Mouse (Mus musculus) CH12.LX (cell line): ENCODE results near the gene Mlph. TPM values are rescaled to one million over a fixed set of nuclear protein-coding genes. Genes with fewer than 3 reads are reported as not detected.

Experiments
- DNase-seq: peaks from one replicate; pipeline ENCODE4 v3.0.0-alpha.2; 2013; ENCODE audit errors: extremely low read depth
- H3K27ac ChIP-seq: 2 replicates; pipeline ENCODE4 v1.5.1; 2012; ENCODE audit warnings: low read depth, mild to moderate bottlenecking, control low read depth, moderate library complexity; ENCODE audit not compliant: insufficient read depth
- H3K27me3 ChIP-seq: replicated peaks from 2 replicates; pipeline ENCODE3; 2012; ENCODE audit warnings: inconsistent platforms
- H3K36me3 ChIP-seq, 2 experiments: replicated peaks in 1 of 2; 2 replicates each; pipeline versions ENCODE3 to v1.6.1; 2012; ENCODE audit warnings: inconsistent platforms in 1 of 2, low read length in 1 of 2, mild to moderate bottlenecking in 1 of 2, mixed read lengths in 1 of 2, moderate library complexity in 1 of 2; ENCODE audit not compliant: control insufficient read depth in 1 of 2, insufficient read depth in 1 of 2
- H3K4me1 ChIP-seq, 2 experiments: 2 replicates each; pipeline ENCODE4 v1.6.1; 2012; ENCODE audit warnings: inconsistent platforms in 1 of 2, moderate library complexity in 1 of 2; ENCODE audit not compliant: insufficient read depth in 2 of 2, control insufficient read depth in 1 of 2
- H3K4me2 ChIP-seq: 2 replicates; pipeline ENCODE4 v1.6.1; 2012; ENCODE audit warnings: low read depth, mild to moderate bottlenecking, control low read depth; ENCODE audit not compliant: poor library complexity, insufficient read depth, severe bottlenecking
- H3K4me3 ChIP-seq, 3 experiments: fragments of 150-350 bp in 1 of 3; sonication (generic) in 1 of 3; replicated peaks in 1 of 3; 2 replicates each; pipeline versions ENCODE3 to v1.5.1; 2011 to 2012; ENCODE audit warnings: low read depth in 2 of 3, low read length in 2 of 3, mild to moderate bottlenecking in 2 of 3, moderate library complexity in 2 of 3, control low read depth in 1 of 3, improper control_type of control experiment in 1 of 3, inconsistent platforms in 1 of 3, mixed read lengths in 1 of 3; ENCODE audit not compliant: poor library complexity in 1 of 3
- H3K79me2 ChIP-seq: replicated peaks from 2 replicates; pipeline ENCODE4 v1.6.1; 2012; ENCODE audit warnings: mild to moderate bottlenecking, moderate library complexity; ENCODE audit not compliant: control insufficient read depth, poor library complexity, insufficient read depth, severe bottlenecking; ENCODE audit errors: extremely low read depth
- H3K9ac ChIP-seq: 2 replicates; pipeline ENCODE4 v1.6.1; 2012; ENCODE audit warnings: low read depth, mild to moderate bottlenecking, control low read depth, moderate library complexity; ENCODE audit not compliant: insufficient read depth
- H3K9me3 ChIP-seq: replicated peaks from 2 replicates; pipeline ENCODE3; 2012; ENCODE audit warnings: low read length, inconsistent platforms, mixed read lengths
- CHD1 ChIP-seq: IDR thresholded peaks from 2 replicates; pipeline ENCODE4 v1.6.1; 2012; ENCODE audit warnings: low read depth, low read length, improper control_type of control experiment, inconsistent platforms
- CTCF ChIP-seq, 2 experiments: IDR thresholded peaks in 1 of 2; conservative IDR thresholded peaks in 1 of 2; 2 replicates each; pipeline ENCODE4 v1.5.1; 2011 to 2012; ENCODE audit warnings: low read depth in 2 of 2, low read length in 2 of 2, improper control_type of control experiment in 1 of 2, inconsistent platforms in 1 of 2, mild to moderate bottlenecking in 1 of 2, moderate library complexity in 1 of 2
- E2F4 ChIP-seq: IDR thresholded peaks from 2 replicates; pipeline ENCODE4 v1.6.1; 2011; ENCODE audit warnings: low read depth, low read length, improper control_type of control experiment; ENCODE audit not compliant: insufficient replicate concordance
- ELF1 ChIP-seq: IDR thresholded peaks from 2 replicates; pipeline ENCODE4 v1.6.1; 2014; ENCODE audit warnings: low read depth, mild to moderate bottlenecking, inconsistent platforms, low read length, improper control_type of control experiment
- ETS1 ChIP-seq: conservative IDR thresholded peaks from 2 replicates; pipeline ENCODE4 v1.6.1; 2012; ENCODE audit warnings: low read depth, mild to moderate bottlenecking, inconsistent platforms, low read length, improper control_type of control experiment, moderate library complexity
- GABPA ChIP-seq: IDR thresholded peaks from 2 replicates; pipeline ENCODE4 v1.6.1; 2012; ENCODE audit warnings: low read depth, low read length, improper control_type of control experiment, inconsistent platforms; ENCODE audit not compliant: insufficient replicate concordance
- HCFC1 ChIP-seq: IDR thresholded peaks from 2 replicates; pipeline ENCODE4 v1.6.1; 2012; ENCODE audit warnings: low read depth, mild to moderate bottlenecking, inconsistent platforms, low read length, improper control_type of control experiment
- IRF4 ChIP-seq: IDR thresholded peaks from 2 replicates; pipeline ENCODE4 v1.6.1; 2014; ENCODE audit warnings: low read depth, mild to moderate bottlenecking, inconsistent platforms, low read length, improper control_type of control experiment
- JUND ChIP-seq: conservative IDR thresholded peaks from 2 replicates; pipeline ENCODE4 v1.6.1; 2011; ENCODE audit warnings: low read depth, low read length, improper control_type of control experiment
- KAT2A ChIP-seq: IDR thresholded peaks from 2 replicates; pipeline ENCODE4 v1.6.1; 2012; ENCODE audit warnings: low read length, improper control_type of control experiment, inconsistent platforms; ENCODE audit not compliant: insufficient replicate concordance
- MAFK ChIP-seq: IDR thresholded peaks from 2 replicates; pipeline ENCODE4 v1.6.1; 2011; ENCODE audit warnings: low read length, improper control_type of control experiment; ENCODE audit not compliant: insufficient replicate concordance
- MAX ChIP-seq: IDR thresholded peaks from 2 replicates; pipeline ENCODE4 v1.6.1; 2011; ENCODE audit warnings: low read length, improper control_type of control experiment
- MEF2A ChIP-seq: IDR thresholded peaks from 2 replicates; pipeline ENCODE4 v1.6.1; 2014; ENCODE audit warnings: low read depth, mild to moderate bottlenecking, inconsistent platforms, low read length, improper control_type of control experiment, borderline replicate concordance
- NRF1 ChIP-seq: IDR thresholded peaks from 2 replicates; pipeline ENCODE4 v1.6.1; 2014; ENCODE audit warnings: low read depth, mild to moderate bottlenecking, inconsistent platforms, low read length, improper control_type of control experiment, moderate library complexity
- PAX5 ChIP-seq: IDR thresholded peaks from 2 replicates; pipeline ENCODE4 v1.6.1; 2012; ENCODE audit warnings: low read length, inconsistent platforms, mixed read lengths
- POLR2AphosphoS2 ChIP-seq: IDR thresholded peaks from 2 replicates; pipeline ENCODE4 v1.6.1; 2011; ENCODE audit warnings: low read depth, low read length, improper control_type of control experiment
- RAD21 ChIP-seq: IDR thresholded peaks from 2 replicates; pipeline ENCODE4 v1.6.1; 2011; ENCODE audit warnings: low read depth, mild to moderate bottlenecking, low read length, improper control_type of control experiment, moderate library complexity
- RCOR1 ChIP-seq: conservative IDR thresholded peaks from 2 replicates; pipeline ENCODE4 v1.6.1; 2012; ENCODE audit warnings: low read depth, mild to moderate bottlenecking, inconsistent platforms, low read length, improper control_type of control experiment
- SIN3A ChIP-seq: IDR thresholded peaks from 2 replicates; pipeline ENCODE4 v1.6.1; 2012; ENCODE audit warnings: low read length, improper control_type of control experiment, inconsistent platforms
- SMC3 ChIP-seq: IDR thresholded peaks from 2 replicates; pipeline ENCODE4 v1.6.1; 2011; ENCODE audit warnings: low read depth, low read length, improper control_type of control experiment
- UBTF ChIP-seq: IDR thresholded peaks from 2 replicates; pipeline ENCODE4 v1.6.1; 2012; ENCODE audit warnings: low read depth, mild to moderate bottlenecking, inconsistent platforms, low read length, improper control_type of control experiment, moderate library complexity
- USF2 ChIP-seq: conservative IDR thresholded peaks from 2 replicates; pipeline ENCODE4 v1.6.1; 2011; ENCODE audit warnings: low read depth, low read length, improper control_type of control experiment
- ZKSCAN1 ChIP-seq: IDR thresholded peaks from 2 replicates; pipeline ENCODE4 v1.6.1; 2012; ENCODE audit warnings: low read depth, inconsistent platforms, low read length, improper control_type of control experiment, borderline replicate concordance
- ZNF384 ChIP-seq: IDR thresholded peaks from 2 replicates; pipeline ENCODE4 v1.6.1; 2012; ENCODE audit warnings: low read depth, low read length, improper control_type of control experiment, inconsistent platforms
- dilution Hi-C: fragments of 300-500 bp; cut with MboI; formaldehyde crosslinking; loops from 2 replicates; pipeline ENCODE4 v1.14.3; 2020; ENCODE audit warnings: low sequenced_read_pairs; ENCODE audit not compliant: extremely low pct_unique_long_range_greater_than_20kb, extremely low pct_ligation_motif_present
- in situ Hi-C: fragments of 300-500 bp; cut with MboI; formaldehyde crosslinking; loops from 3 replicates; pipeline ENCODE4 v1.14.3; 2019; ENCODE audit warnings: low sequenced_read_pairs, low pct_ligation_motif_present, low pct_unique_long_range_greater_than_20kb, mixed read lengths
- polyA plus RNA-seq: library from polyadenylated mRNA; unstranded; fragments of >175 nt; gene quantifications from 2 replicates; pipeline ENCODE4 v1.2.1, GENCODE M21; 2012; ENCODE audit warnings: low read depth; ENCODE audit not compliant: insufficient read length
- total RNA-seq, 2 experiments: library from RNA; depleted of rRNA; stranded (reverse); fragments of 300-350 nt in 1 of 2; fragments of >200 nt in 1 of 2; gene quantifications; 2 replicates each; pipeline ENCODE4 v1.2.3; 2012 to 2014

The Mlph gene
- total and polyA plus RNA-seq, 3 experiments: not detected

DNA sequence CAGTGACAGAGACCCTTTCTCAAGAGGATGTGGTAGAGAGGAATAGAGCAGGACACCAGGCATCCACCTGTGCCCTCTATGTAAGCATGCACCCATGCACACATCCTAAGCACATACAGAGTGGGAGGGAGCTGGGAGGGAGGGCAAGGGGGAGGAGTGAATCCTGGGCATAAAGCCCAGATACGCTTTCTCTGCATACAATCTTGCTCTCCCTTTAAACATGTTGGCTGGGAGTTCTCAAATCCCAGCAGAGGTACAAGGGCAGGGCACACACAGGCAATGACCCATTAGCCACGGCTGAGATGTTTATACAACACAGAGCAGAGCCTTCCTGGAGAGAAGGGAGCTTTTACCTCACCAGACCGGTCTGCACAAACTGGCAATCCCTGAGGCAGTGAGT is 48.1 kb downstream of the Mlph start:
- Histone ChIP-seq H3K4me1 (no peaks in the 10 kb centered on the region), H3K36me3 (no peaks in the 10 kb centered on the region), H3K9me3 (no peaks in the 10 kb centered on the region), H3K4me2 (no peak overlapping the region), H3K4me3 (no peak overlapping the region), H3K79me2 (no peaks in the 10 kb centered on the region), H3K27me3 (peaks cover 81% of the 10 kb centered on the region), H3K27ac (no peak overlapping the region), H3K9ac (no peak overlapping the region)
- TF ChIP-seq MAX (no peak), SMC3 (no peak), ETS1 (no peak), SIN3A (no peak), KAT2A (no peak), IRF4 (no peak), HCFC1 (no peak), CHD1 (no peak), MAFK (no peak)
- DNase-seq: no peak
- in situ Hi-C loops (no loop called here), dilution Hi-C loops (no loop called here)

DNA sequence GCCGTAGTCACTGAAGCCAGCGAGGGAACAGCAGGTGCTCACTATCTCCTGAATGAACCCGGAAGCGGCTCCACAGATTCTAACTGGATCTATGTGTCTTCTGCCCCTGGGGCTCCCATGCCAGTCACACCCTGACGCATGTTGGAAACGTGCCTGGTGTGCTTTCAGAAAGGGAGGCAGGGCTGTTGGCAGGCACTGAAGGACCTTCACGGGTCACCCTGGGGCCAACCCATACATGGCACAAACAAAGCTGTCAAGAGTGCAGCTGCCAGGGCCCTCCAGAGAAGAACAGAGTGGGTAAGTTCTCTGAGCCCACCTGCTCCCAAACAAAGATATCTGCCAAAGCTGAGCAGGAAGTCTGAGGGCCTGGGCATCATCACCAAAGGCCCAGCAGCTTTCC is 52.7 kb downstream of the Mlph start:
- no peaks in the 10 kb centered on the region for H3K36me3 ChIP-seq
- H3K9ac ChIP-seq: no peak overlapping the region
- peaks cover 73% of the 10 kb centered on the region for H3K27me3 ChIP-seq
- dilution Hi-C loops: no loop called here
- H3K4me1 ChIP-seq: peaks cover 0 to 4% of the 10 kb centered on the region in 2 experiments; a peak in 1 of 4 replicates
- H3K4me3 ChIP-seq: no peak overlapping the region
- no peak overlapping the region for H3K4me2 ChIP-seq
- H3K9me3 ChIP-seq: no peaks in the 10 kb centered on the region
- TF ChIP-seq SMC3 (no peak), MEF2A (no peak), ELF1 (no peak), USF2 (no peak), RAD21 (no peak), IRF4 (no peak), ZNF384 (no peak), GABPA (no peak)
- in situ Hi-C loops: no loop called here
- H3K79me2 ChIP-seq: no peaks in the 10 kb centered on the region
- DNase-seq: no peak
- H3K27ac ChIP-seq: no peak overlapping the region

DNA sequence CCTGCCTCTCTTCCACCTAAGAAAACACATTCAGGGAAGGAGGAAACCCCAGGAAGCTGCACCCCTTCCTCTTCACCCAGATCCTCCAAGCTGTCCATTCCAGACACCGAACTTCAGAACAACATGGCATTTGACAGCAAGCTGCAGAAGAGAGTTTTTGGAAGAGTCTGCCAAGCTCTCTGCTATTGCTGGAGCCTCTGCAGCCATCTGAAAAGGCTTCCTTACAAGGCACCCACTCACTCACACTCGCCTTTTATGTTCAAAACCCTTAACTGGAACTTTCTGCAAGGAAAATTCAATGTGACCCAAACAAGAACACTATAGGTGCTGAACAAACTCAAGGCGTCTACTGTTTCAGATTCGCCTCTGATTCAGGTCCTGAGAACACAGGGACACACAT is 53.8 kb downstream of the Mlph start:
- peaks cover 0 to 4% of the 10 kb centered on the region in 2 experiments; a peak in 1 of 4 replicates for H3K4me1 ChIP-seq
- no peak for DNase-seq
- TF ChIP-seq CHD1 (no peak), CTCF (conservative IDR thresholded peaks at IDR 0.05 in 1 of 2, IDR thresholded peaks at IDR 0.05 in 1 of 2; ENCODE audit: low read depth in 2 of 2, low read length in 2 of 2) (no peak), RCOR1 (no peak), GABPA (no peak), MEF2A (no peak), NRF1 (no peak), ZKSCAN1 (no peak), POLR2AphosphoS2 (no peak), ETS1 (no peak), E2F4 (no peak), HCFC1 (no peak), IRF4 (no peak), SIN3A (no peak), PAX5 (no peak), UBTF (no peak), JUND (no peak)
- TF ChIP-seq, all 38 proteins: peak for 0
- dilution Hi-C loops (no loop called here), in situ Hi-C loops (no loop called here)
- Histone ChIP-seq H3K4me3 (peak overlapping the region in 1 of 3 experiments; percentile 14), H3K27ac (no peak overlapping the region), H3K4me2 (no peak overlapping the region), H3K9me3 (no peaks in the 10 kb centered on the region), H3K36me3 (no peaks in the 10 kb centered on the region), H3K79me2 (no peaks in the 10 kb centered on the region), H3K27me3 (peaks cover 68% of the 10 kb centered on the region), H3K9ac (no peak overlapping the region)
